Mouse (Mus musculus): Measurements from ENCODE around the gene Herc6. TPM values are rescaled to one million over a fixed set of nuclear protein-coding genes. Genes with fewer than 3 reads are reported as not detected.

Gene Herc6
- polyA plus RNA-seq (2014; fragmentation: Illumina TruSeq; extraction: RNeasy Lipid Tissue Mini Kit (QIAGEN cat#74804); ENCODE audit: low read depth, low replicate concordance): 12.6 TPM

DNA sequence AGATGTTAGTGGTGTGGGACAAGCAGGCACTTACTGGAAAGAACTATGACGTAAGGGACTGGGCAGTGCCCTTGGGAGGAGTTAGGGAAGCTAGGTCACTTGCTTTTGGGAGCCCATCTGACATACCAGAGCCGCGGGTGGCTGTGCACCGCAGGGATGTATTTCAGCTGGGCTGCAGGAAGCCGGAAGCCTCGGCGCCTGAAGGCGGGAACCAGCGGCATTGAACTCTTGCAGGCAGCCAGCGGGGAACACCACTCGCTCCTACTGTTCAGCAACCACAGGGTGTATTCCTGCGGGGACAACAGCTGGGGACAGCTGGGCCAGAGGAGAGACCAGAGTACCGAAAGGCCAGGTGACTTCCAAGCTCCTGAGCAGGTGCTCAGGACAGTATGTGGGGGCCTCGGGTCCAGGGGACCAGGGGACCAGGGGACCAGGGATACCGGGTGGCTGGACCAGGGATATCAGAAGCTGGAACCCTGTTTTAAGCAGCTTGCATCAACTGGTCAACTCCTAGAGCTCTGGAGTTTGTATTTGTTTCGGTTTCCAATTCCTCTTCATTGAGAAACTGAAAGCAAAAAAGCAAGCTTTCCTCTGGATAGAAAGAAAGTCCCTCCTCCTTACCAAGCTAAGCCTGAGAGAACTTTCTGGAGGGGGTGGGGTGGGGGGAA, at the start of gene Herc6:
Gene Herc6 (plus strand): TSS at position 120 of the 668 bp plus-strand sequence.

DNA sequence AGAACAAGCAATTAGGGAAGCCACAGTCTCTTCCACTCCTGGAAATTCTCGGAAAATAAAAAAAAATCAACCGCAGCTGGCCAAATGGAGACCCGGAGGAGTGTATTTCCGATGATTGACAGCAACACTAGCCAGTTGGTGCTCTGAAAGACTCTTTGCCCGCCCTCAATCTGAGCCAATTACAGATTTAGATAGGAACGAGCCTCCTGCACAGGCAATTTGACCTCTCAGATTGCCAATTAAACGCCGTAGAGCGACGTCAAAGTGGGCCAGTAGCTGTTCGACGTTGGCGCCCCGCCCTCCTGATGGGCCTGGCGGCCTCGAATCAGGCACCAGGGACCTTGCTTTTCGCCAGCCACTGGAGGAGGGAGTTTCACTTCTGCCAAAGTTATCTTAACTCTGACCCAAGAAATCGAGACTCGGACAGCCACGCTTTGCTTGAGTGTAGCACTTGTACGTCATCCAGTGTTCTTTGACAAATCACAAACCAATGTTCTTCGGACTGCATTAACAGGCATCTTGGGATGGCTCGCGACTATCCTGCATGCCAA, 45.3 kb upstream of the Herc6 start, which contains the start of gene Ppm1k:
Gene Ppm1k (minus strand): TSS at position 83 of the 551 bp plus-strand sequence.

DNA sequence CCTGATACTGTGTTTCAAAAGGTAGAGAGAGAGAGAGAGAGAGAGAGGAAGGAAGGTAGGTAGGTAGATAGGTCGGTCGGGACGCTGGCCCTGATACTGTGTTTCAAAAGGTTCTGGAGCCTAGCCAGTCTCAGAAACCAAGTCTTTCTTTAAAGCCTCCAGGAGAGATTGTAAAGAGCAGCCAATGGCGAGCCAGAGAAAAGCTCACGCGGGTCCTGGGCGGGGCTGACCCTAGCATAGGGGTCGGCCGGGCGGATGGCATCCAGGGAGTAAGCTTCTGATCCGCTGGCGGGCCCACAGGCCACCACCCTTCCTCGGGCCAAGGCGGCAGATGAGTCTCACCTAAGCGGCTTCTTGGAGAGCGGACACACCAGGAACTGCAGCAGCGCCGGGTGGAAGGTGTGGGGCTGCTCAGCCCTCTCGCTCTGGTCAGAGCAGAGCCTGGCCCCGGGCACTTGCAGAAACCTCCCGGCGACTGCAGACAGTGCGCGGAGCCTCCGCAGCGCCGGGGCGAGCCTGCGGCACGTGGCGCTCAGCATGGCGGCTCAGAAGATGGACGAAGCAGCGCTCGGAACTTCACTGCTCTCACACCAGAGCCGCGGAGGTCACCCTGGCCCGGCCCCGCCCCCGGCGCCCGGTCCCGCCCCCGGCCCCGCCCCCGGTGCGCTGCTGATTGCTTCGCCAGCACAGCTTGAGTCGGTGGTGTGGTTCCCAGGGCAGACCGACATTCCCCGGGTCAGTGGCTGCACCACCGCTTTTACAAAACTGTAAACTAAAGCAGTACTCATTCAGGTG, 110.9 kb downstream of the Herc6 start, which contains the start of gene Pyurf:
Gene Pyurf (minus strand): TSS at position 612 of the 795 bp plus-strand sequence.

GRCm38 (mm10) chr6:57702376-57702742, 121.6 kb downstream of the Herc6 start, which contains the start of gene Lancl2:
Gene Lancl2 (plus strand): TSS chr6:57702540.

Other genes with a start within 250 kb of the Herc6 start
- gene Vmn1r17, start 217.3 kb upstream of the Herc6 start, polyA plus RNA-seq (2014; fragmentation: Illumina TruSeq; extraction: RNeasy Lipid Tissue Mini Kit (QIAGEN cat#74804); ENCODE audit: low read depth, low replicate concordance): not detected
- not detected for gene Vmn1r18, start 185.2 kb upstream of the Herc6 start, polyA plus RNA-seq (2014; fragmentation: Illumina TruSeq; extraction: RNeasy Lipid Tissue Mini Kit (QIAGEN cat#74804); ENCODE audit: low read depth, low replicate concordance)
- 0.57 TPM for gene Vmn1r19, start 177.2 kb upstream of the Herc6 start, polyA plus RNA-seq (2014; fragmentation: Illumina TruSeq; extraction: RNeasy Lipid Tissue Mini Kit (QIAGEN cat#74804); ENCODE audit: low read depth, low replicate concordance)
- gene Vmn1r20, start 152.1 kb upstream of the Herc6 start, polyA plus RNA-seq (2014; fragmentation: Illumina TruSeq; extraction: RNeasy Lipid Tissue Mini Kit (QIAGEN cat#74804); ENCODE audit: low read depth, low replicate concordance): not detected
- 32.9 TPM for gene Ppm1k, start 45.5 kb upstream of the Herc6 start, polyA plus RNA-seq (2014; fragmentation: Illumina TruSeq; extraction: RNeasy Lipid Tissue Mini Kit (QIAGEN cat#74804); ENCODE audit: low read depth, low replicate concordance)
- gene Pyurf, start 111.1 kb downstream of the Herc6 start, polyA plus RNA-seq (2014; fragmentation: Illumina TruSeq; extraction: RNeasy Lipid Tissue Mini Kit (QIAGEN cat#74804); ENCODE audit: low read depth, low replicate concordance): 44.0 TPM
- 22.4 TPM for gene Lancl2, start 121.5 kb downstream of the Herc6 start, polyA plus RNA-seq (2014; fragmentation: Illumina TruSeq; extraction: RNeasy Lipid Tissue Mini Kit (QIAGEN cat#74804); ENCODE audit: low read depth, low replicate concordance)
- 18.6 TPM for gene Vopp1, start 244.2 kb downstream of the Herc6 start, polyA plus RNA-seq (2014; fragmentation: Illumina TruSeq; extraction: RNeasy Lipid Tissue Mini Kit (QIAGEN cat#74804); ENCODE audit: low read depth, low replicate concordance)

Measured in kidney, adult 10 weeks (tissue).